Mouse (Mus musculus): ENCODE measurements at regions not wholly inside any gene's neighbourhood (a gene's known extent, or its start where the extent isn't known, plus 50 kb on each side); places are given as distances from the start of the nearest gene placed in this dataset.

GRCm38 (mm10) chr1:155472112-155472955 lies 55.1 kb upstream of the Xpr1 start:
- DNase-seq (ENCODE audit: low spot score) = no peak

GRCm38 (mm10) chr1:155472956-155473646 lies 55.9 kb upstream of the Xpr1 start:
- no peak for DNase-seq (ENCODE audit: low spot score)

- no peak for DNase-seq (ENCODE audit: low spot score)
These were observed 57.8 kb upstream of the Xpr1 start for GRCm38 (mm10) chr1:155474973-155475372.

- DNase-seq (ENCODE audit: low spot score) = no peak
These were observed 59.0 kb upstream of the Xpr1 start for GRCm38 (mm10) chr1:155476237-155476636.

- no peak for DNase-seq (ENCODE audit: low spot score)
These were observed 64.9 kb upstream of the Xpr1 start for GRCm38 (mm10) chr1:155482148-155482547.

GRCm38 (mm10) chr1:155482760-155483159 lies 65.5 kb upstream of the Xpr1 start:
- no peak for DNase-seq (ENCODE audit: low spot score)

- no peak for DNase-seq (ENCODE audit: low spot score)
These were observed 66.5 kb upstream of the Xpr1 start for GRCm38 (mm10) chr1:155483693-155484092.

- no peak for DNase-seq (ENCODE audit: low spot score)
These were observed 70.1 kb upstream of the Acbd6 start for GRCm38 (mm10) chr1:155487796-155488195.

GRCm38 (mm10) chr1:155488966-155489661 lies 68.8 kb upstream of the Acbd6 start:
- peak; percentile 54 for DNase-seq (ENCODE audit: low spot score)

- DNase-seq (ENCODE audit: low spot score) = no peak
These were observed 67.8 kb upstream of the Acbd6 start for GRCm38 (mm10) chr1:155490131-155490530.

- no peak for DNase-seq (ENCODE audit: low spot score)
These were observed 66.5 kb upstream of the Acbd6 start for GRCm38 (mm10) chr1:155491205-155492026.

- DNase-seq (ENCODE audit: low spot score) = no peak
These were observed 64.6 kb upstream of the Acbd6 start for GRCm38 (mm10) chr1:155493333-155493732.

GRCm38 (mm10) chr1:155493799-155494198 lies 64.1 kb upstream of the Acbd6 start:
- no peak for DNase-seq (ENCODE audit: low spot score)

GRCm38 (mm10) chr1:155494347-155494746 lies 63.6 kb upstream of the Acbd6 start:
- DNase-seq (ENCODE audit: low spot score) = no peak

GRCm38 (mm10) chr1:155499735-155500134 lies 58.2 kb upstream of the Acbd6 start:
- no peak for DNase-seq (ENCODE audit: low spot score)

GRCm38 (mm10) chr1:155502867-155503266 lies 55.1 kb upstream of the Acbd6 start:
- no peak for DNase-seq (ENCODE audit: low spot score)

- no peak for DNase-seq (ENCODE audit: low spot score)
These were observed 53.2 kb upstream of the Acbd6 start for GRCm38 (mm10) chr1:155504581-155505328.

- DNase-seq (ENCODE audit: low spot score) = no peak
These were observed 52.4 kb upstream of the Acbd6 start for GRCm38 (mm10) chr1:155505361-155506077.
